Mouse (Mus musculus): ENCODE measurements around the gene Tmem212. TPM values are rescaled to one million over a fixed set of nuclear protein-coding genes. Genes with fewer than 3 reads are reported as not detected.

Gene Tmem212
- polyA plus RNA-seq (2017; shearing (Covaris generic)) = not detected

DNA sequence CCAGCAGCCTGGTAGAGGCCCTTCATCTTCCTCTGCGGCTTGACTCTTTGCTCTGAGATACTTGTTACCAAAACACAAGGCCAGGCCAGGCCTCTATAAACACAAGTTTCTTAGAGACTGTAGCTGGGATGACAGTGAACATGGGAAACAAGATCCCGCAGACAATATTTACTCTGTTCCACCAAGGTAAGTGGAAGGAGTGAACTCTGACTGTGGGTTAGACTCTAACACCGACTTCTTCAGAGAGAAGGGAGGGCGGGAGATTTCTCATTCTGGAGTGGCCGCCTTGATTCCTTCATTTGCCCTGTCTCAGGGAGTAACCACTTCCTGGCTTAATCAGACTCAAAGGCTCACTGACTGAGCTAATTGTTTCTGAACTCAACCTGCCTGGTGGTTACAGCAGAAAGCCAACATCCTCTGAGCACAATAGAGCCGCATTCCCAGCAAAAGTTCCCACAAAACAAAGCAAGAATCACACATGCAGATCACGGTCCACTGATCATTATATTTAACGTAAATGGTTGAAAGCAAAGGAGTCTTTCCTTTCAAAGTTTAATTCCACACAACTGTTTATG is at the start of gene Tmem212:
Tmem212 (minus strand) TSS at position 51 of the 575 bp plus-strand sequence.

DNA sequence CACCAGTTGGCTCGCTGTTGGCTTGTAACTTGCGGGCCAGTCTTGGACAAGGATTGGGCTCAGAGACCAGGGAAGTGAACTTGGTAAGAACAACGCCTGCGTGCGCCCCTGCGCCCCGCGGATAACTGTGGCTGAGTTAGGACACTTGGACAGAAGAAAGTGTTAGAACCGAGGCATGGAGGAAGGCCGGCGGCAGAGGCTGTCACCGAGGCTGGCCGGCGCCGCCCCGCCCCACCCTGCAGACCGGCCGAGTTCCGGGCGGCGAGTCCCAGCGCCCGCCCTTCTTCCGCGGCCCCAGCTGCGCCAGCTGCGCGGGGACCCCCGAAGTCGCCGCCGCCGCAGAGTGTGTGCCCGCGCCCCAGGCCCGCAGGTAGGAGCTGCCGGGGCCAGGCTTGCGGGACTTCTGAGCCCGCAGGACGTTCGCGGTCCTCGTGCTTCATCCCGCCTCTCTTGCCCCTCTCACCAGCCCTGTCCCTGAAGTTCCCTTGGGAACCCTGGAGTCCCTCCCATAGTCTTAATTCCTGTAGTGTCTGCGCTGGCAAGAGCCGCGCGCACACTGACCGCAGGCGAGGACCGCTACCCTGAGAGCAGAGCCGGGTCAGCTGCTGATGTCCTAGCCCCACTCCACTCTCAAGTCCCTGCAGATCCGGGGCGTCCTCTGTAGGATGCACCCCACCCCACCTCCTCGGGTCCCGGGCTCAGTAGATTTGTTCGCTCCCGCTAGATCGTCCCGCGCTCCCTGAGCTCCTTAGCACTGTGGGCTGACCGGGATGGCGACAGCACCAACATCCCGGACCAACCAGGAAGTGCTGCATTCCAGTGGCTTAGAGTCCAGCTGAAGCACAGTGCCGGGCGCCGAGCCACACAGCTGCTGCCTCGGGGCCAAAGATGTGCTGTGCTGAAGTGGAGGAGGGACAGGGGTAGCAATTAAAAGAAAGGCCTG is 42.5 kb upstream of the Tmem212 start, which contains the start of gene Pld1:
Pld1 (plus strand) TSS at position 315 of the 943 bp plus-strand sequence.

Other genes with a start within 250 kb of the Tmem212 start
- 1.1 TPM for gene Fndc3b, start 185.1 kb downstream of the Tmem212 start, polyA plus RNA-seq (2017; shearing (Covaris generic))
- 1.2 TPM for gene Pld1, start 42.3 kb upstream of the Tmem212 start, polyA plus RNA-seq (2017; shearing (Covaris generic))

Data from effector memory CD4-positive, alpha-beta T cell, adult 5 months (primary cell).